Mouse (Mus musculus) left cerebral cortex, postnatal 25 days (tissue): ENCODE results near the gene Csad. TPM values are rescaled to one million over a fixed set of nuclear protein-coding genes. Genes with fewer than 3 reads are reported as not detected.
"Not testable (repeated sequence)": the region's sequence is repeated elsewhere in the genome, so short reads cannot be mapped to it uniquely, and the experiment has no call there.

Experiments
- DNase-seq, 2 experiments: peaks; one replicate each; pipeline ENCODE4 v3.0.0; 2022; ENCODE audit warnings: low spot score in 2 of 2, mixed read lengths in 1 of 2
- intact Hi-C: fragments of 180-260 bp; cut with DNase I; formaldehyde crosslinking; loops from one replicate; pipeline ENCODE4 v1.15.1; 2025
- total RNA-seq, 2 experiments: library from RNA; stranded (reverse); gene quantifications; 2 replicates each; pipeline ENCODE4 v1.2.3; 2021

Csad gene
- total RNA-seq, 2 experiments from 2014 or later = 28.4 to 32.1 TPM

DNA sequence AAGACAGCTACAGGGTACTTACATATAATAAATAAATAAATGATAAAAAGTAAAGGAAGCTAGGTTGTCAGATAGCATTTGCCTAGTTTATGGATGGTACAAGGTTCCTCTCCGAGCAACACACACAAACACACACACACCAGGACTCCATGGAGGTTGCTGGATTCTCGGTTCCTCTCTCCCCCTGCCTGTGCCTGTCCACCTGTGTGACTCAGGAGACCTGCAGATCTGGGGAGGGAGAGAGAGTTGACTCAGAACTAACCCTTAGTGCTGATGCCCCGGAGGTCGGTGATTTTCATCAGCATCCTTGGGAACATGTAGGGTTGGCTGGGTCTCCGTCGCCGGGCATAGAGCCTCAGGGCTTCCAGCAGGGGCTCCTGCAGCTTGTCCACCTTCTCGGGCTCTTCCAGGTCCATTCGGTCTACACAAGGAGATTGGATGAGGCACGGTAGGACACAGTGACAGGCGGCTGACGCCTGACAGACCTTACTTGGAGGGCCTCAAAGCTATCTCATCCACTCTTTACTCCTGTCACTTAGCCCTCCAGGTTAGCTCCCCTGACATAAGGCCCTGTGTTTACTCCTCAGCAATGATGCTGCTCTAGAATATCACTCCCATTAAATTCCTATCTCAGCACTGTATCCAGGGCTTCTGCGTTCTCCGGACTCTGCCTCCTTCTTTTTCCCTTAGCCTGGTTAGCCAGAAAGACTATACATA lies 34.2 kb upstream of the Csad start:
- intact Hi-C loops = loop anchor here (2.0 kb wide), 1 partner anchor 40 kb away; the partner anchor contains the start of gene Mfsd5
- DNase-seq = no peak

- DNase-seq = no peak
- intact Hi-C loops = no loop called here
Measured at GRCm38 (mm10) chr15:102235371-102236027, 31.0 kb upstream of the Csad start.

GRCm38 (mm10) chr15:102233896-102234295 lies 29.4 kb upstream of the Csad start:
- intact Hi-C loops = no loop called here
- DNase-seq = no peak

- intact Hi-C loops = no loop called here
- no peak for DNase-seq
Measured at GRCm38 (mm10) chr15:102232764-102233163, 28.2 kb upstream of the Csad start.

GRCm38 (mm10) chr15:102231748-102232147 lies 27.2 kb upstream of the Csad start, which contains the start of gene Itgb7:
Gene Itgb7 (minus strand): TSS chr15:102231944.
- no peak for DNase-seq
- intact Hi-C loops = no loop called here

DNA sequence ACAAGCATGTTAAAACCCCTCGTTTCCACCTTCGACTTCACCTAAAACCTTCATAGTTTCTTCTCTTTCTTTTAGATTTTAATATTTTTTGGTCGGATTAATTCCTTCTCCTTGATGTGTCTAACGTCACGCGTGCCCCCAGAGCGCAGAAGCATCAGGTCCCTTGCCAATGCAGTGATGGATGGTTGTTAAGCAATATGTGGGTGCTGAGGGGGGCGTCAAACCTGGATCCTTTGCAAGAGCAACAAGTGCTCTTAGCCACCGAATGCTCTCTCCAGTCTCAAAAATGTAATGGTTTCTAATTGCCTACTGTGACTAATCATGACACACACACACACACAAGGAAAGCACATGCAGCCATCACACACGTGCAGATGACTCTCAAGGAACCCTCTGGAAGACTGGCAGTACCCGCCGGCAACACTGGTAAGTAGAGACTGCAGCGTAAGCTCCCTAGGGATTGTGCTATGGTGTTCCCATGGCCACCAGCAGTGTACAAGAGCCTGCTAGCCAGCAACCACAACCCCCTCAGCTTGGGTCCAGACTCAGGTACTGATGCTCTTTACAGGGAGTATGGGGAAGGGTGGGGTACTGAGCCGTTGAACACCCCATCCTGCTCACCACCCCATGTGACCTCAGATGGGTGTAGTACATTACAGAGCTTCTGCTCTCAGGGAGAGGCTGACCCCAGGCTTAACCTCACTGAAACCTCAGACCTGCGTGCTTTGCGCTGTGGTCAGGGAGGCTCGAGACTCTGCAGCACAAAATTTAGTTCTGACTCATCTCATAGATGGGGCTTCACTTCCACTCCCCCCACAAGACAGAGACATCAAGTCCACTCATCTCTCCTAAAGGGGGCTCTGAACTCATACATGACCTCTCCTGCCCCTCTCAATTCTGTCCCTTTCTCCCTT lies 26.1 kb upstream of the Csad start:
- intact Hi-C loops = no loop called here
- no peak for DNase-seq

DNA sequence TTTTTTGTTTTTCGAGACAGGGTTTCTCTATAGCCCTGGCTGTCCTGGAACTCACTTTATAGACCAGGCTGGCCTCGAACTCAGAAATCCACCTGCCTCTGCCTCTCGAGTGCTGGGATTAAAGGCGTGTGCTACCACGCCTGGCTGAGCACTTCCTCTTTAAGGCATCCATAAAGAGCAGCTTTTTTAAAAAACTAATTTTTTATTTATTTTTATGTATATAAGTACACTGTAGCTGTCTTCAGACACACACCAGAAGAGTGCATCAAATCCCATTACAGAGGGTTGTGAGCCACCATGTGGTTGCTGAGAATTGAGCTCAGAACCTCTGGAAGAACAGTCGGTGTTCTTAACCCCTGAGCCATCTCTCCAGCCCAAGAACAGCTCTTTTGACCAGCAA lies 21.1 kb upstream of the Csad start:
- intact Hi-C loops, DNase-seq: not testable (repeated sequence)

- intact Hi-C loops = loop anchor here (1.0 to 5.0 kb wide), 2 partner anchors 47 to 118 kb away; no protein-coding TSS in a partner anchor
- no peak for DNase-seq
Measured at GRCm38 (mm10) chr15:102224992-102225617, 20.6 kb upstream of the Csad start.

DNA sequence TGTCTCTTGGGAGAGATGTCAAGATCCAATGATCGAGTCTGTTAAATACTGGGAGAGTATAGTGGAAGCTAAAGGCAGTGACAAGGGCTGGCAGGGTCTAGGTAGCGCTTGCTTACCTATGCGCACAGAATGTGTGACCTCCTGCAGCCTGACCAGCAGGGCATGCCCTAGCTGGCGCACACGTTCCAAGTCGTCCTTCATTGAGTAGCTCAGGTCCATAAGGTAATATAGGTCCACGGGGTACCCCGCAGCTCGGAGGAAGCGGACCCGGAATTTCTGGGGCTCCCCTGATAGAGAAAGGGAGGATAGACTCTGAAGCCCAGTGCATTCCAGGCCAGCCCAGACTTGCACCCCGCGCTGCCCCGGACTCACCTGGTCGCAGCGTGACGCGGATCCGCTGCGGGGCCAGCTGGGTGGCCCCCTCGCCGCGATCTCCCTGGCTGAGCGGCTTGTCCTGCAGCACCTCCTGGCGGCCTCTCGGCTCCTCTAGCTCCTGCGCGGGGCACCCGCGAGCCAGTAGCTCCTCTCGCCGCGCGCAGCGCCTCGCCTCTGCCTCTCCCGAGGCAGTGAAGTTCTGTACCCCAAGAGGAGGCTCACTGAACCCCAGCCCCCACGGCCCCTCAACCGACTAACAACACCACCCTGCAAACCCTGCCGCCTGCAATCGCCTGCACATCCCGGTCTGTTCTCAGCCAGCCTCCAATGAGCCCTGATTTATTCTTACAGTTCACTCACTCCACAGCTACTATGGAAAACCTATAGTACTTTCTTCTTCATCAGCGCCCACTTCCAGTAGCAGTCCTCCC lies 19.9 kb upstream of the Csad start:
- intact Hi-C loops = loop anchor here (1.0 to 5.0 kb wide), 2 partner anchors 46 to 117 kb away; no protein-coding TSS in a partner anchor
- DNase-seq = peak; percentile 77 to 79

GRCm38 (mm10) chr15:102222386-102222785 lies 17.9 kb upstream of the Csad start:
- no peak for DNase-seq
- intact Hi-C loops = loop anchor here (5.0 kb wide), 1 partner anchor 115 kb away; no protein-coding TSS in a partner anchor

GRCm38 (mm10) chr15:102217325-102217724 lies 12.8 kb upstream of the Csad start:
- no peak for DNase-seq
- intact Hi-C loops = no loop called here

DNA sequence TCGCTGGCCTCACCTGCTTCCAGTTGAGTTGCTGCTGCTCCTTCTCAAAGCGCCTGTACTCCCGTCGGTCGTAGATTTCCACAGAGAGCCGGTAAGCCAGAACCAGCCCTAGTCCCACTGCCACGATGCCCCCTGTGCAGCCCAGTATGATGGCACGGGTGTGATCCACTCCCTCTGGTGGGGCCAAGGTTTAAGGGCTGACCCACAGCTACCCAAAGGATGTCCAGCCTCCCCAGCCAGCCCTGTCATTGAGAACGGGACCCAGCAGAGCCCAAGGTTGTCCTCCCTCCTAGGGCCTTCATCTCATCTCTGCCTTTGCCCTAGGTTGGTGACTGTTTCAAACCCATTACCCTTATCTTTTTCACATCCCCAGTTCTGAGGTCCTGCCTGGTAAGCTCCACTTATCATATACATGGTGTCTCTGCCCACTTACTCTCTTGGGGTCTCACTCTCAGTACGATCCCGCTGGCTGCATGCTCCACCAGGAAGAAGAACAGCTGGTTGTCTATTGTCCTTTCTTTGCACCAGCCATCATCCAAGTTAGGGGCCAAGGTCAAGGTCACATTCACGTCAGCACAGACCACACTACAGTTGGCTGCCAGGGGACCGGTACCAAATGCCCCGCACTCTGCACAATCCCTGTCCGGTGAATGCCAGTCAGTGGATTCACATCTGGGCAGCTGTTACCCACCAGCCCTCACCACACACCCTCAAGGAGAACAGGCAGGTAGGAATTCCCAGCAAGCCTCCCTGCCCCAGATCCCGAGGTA lies 12.1 kb upstream of the Csad start:
- intact Hi-C loops = no loop called here
- DNase-seq = no peak

- intact Hi-C loops = no loop called here
- no peak for DNase-seq
Measured at GRCm38 (mm10) chr15:102215624-102216023, 11.1 kb upstream of the Csad start.

DNA sequence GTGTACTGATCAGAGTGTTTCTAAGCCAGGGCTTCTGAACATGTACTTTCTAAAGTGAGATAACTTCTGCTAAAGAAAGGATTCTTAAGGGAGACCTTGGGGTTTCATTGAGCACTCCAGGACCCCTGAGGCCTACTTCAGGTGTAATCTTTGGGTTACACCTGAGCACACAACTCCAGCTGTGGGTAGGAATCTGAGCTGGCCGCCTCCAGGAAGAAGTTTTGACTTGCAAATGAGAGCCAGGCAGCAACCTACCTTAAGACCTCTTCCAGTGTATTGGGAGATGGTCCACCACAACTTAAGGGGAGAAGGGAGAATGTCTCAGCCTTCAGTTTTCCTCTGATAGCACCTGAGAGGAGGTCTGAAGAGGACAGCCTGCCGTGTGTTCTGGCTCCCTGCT lies 9.6 kb upstream of the Csad start:
- no peak for DNase-seq
- intact Hi-C loops = no loop called here

GRCm38 (mm10) chr15:102211895-102212294 lies 7.4 kb upstream of the Csad start:
- DNase-seq = no peak
- intact Hi-C loops = no loop called here

GRCm38 (mm10) chr15:102210816-102211215 lies 6.3 kb upstream of the Csad start:
- intact Hi-C loops = no loop called here
- DNase-seq = no peak

GRCm38 (mm10) chr15:102209114-102209513 lies 4.6 kb upstream of the Csad start:
- intact Hi-C loops = no loop called here
- no peak for DNase-seq

DNA sequence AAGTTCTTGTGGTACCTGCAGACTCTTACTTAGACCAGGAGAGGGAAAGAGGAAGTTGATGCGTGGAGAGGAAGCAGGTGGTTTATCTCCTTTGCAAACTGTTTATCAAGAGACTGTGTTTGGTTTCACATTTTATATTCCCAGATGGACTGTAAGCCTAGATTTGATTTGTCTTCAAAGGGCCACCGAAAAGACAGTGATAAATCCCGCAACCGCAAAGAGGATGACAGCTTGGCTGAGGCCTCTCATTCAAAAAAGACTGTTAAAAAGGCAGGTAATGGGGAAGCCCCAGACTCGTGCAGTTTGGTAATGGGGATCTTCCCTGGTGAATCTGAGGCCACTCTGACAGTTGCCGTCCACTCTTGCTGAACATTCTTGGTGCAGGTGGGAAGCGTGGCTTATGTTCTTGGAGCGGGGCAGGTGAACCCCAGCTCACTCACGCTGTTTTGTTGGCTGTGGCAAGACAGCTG lies 3.6 kb upstream of the Csad start:
- intact Hi-C loops = no loop called here
- DNase-seq = no peak
